Mouse (Mus musculus) forelimb bud, embryonic 11.5 days (tissue): Measurements from ENCODE around the gene Gbp10.
"Not testable (repeated sequence)": the region's sequence is repeated elsewhere in the genome, so short reads cannot be mapped to it uniquely, and the experiment has no call there.

Source experiments
- DNase-seq: peaks from one replicate; pipeline ENCODE4 v3.0.0-alpha.2; 2012; ENCODE audit warnings: low read depth, low spot score

Gbp10 gene

GRCm38 (mm10) chr5:105239483-105240047 lies at the start of gene Gbp10:
Gbp10 (minus strand) TSS chr5:105239533.
- not testable (repeated sequence) for DNase-seq

- DNase-seq: not testable (repeated sequence)
These were observed 21.3 kb upstream of the Gbp10 start for GRCm38 (mm10) chr5:105260673-105261072.

GRCm38 (mm10) chr5:105252491-105252890 lies 13.2 kb upstream of the Gbp10 start:
- DNase-seq: no peak

GRCm38 (mm10) chr5:105244741-105245140 lies 5.4 kb upstream of the Gbp10 start:
- DNase-seq: not testable (repeated sequence)

- DNase-seq: not testable (repeated sequence)
These were observed 1.6 kb upstream of the Gbp10 start for GRCm38 (mm10) chr5:105240982-105241381.

GRCm38 (mm10) chr5:105238402-105238801 lies 931 bp downstream of the Gbp10 start:
- DNase-seq: not testable (repeated sequence)

- not testable (repeated sequence) for DNase-seq
These were observed 3.3 kb downstream of the Gbp10 start for GRCm38 (mm10) chr5:105236040-105236439.

- not testable (repeated sequence) for DNase-seq
These were observed 30.4 kb downstream of the Gbp10 start for GRCm38 (mm10) chr5:105208957-105209356.

GRCm38 (mm10) chr5:105200791-105201355 lies 38.5 kb downstream of the Gbp10 start:
- not testable (repeated sequence) for DNase-seq

- not testable (repeated sequence) for DNase-seq
These were observed 40.2 kb downstream of the Gbp10 start for GRCm38 (mm10) chr5:105199149-105199548.

GRCm38 (mm10) chr5:105197915-105198560 lies 41.3 kb downstream of the Gbp10 start:
- DNase-seq: not testable (repeated sequence)

GRCm38 (mm10) chr5:105196308-105196707 lies 43.0 kb downstream of the Gbp10 start:
- DNase-seq: not testable (repeated sequence)

- DNase-seq: not testable (repeated sequence)
These were observed 46.8 kb downstream of the Gbp10 start for GRCm38 (mm10) chr5:105192536-105192935.

GRCm38 (mm10) chr5:105181446-105181845 lies 57.9 kb downstream of the Gbp10 start:
- no peak for DNase-seq
